In genomic region chr2:90562126-90562670, GRCm38 (mm10) we compare ENCODE assay signal across 13 mouse cellular contexts. TPM values are rescaled to one million over a fixed set of nuclear protein-coding genes. Genes with fewer than 3 reads are reported as not detected.
DNase-seq lines count a peak whose midpoint lies in the region; ATAC-seq and TF ChIP-seq lines count a peak whose summit lies in the region.
"Had no signal": no experiment of that assay in that cellular context is flagged by ENCODE, and none has a peak within 500 bp of the region (broad histone marks: within the 10 kb centered on the region; RNA-seq: fewer than 3 reads in every experiment).

No protein-coding gene starts in this region.

- H3K9ac ChIP-seq in kidney, embryonic 16.5 days (replicated peaks; ENCODE audit: low read length), result no peak overlapping the region
- no peak overlapping the region for H3K9ac ChIP-seq in kidney, embryonic 14.5 days (ENCODE audit: low read depth, low read length)
- H3K9ac ChIP-seq in ES-Bruce4 (ENCODE audit: low read depth, poor library complexity, severe bottlenecking), result no peak overlapping the region
- peak overlapping the region; percentile 46 for H3K9ac ChIP-seq in liver, embryonic 13.5 days
- H3K9ac ChIP-seq: hindbrain, embryonic 12.5 days; lung, embryonic 14.5 days had no signal

- H3K4me3 ChIP-seq in kidney, embryonic 16.5 days (ENCODE audit: low read length), result no peak overlapping the region
- no peak overlapping the region for H3K4me3 ChIP-seq in kidney, embryonic 14.5 days (ENCODE audit: low read length)
- no peak overlapping the region for H3K4me3 ChIP-seq in ES-Bruce4 (ENCODE audit: low read depth, low read length)
- no peak overlapping the region for H3K4me3 ChIP-seq in liver, embryonic 13.5 days (replicated peaks)
- H3K4me3 ChIP-seq: hindbrain, embryonic 12.5 days had no signal

- no peak for TF ChIP-seq POLR2A in ES-Bruce4 (IDR thresholded peaks at IDR 0.05; ENCODE audit: insufficient read depth, low read length)

- TF ChIP-seq CTCF in ES-Bruce4 (IDR thresholded peaks at IDR 0.05; ENCODE audit: low read depth, low read length), result peak; percentile 1

- no peaks in the 10 kb centered on the region for H3K36me3 ChIP-seq in kidney, embryonic 16.5 days (ENCODE audit: insufficient read depth, low read length)
- H3K36me3 ChIP-seq in kidney, embryonic 14.5 days (ENCODE audit: control insufficient read depth, insufficient read depth, low read length), result no peaks in the 10 kb centered on the region
- no peaks in the 10 kb centered on the region for H3K36me3 ChIP-seq in ES-Bruce4 (ENCODE audit: control insufficient read depth, insufficient read depth, low read length, poor library complexity, severe bottlenecking)
- no peaks in the 10 kb centered on the region for H3K36me3 ChIP-seq in liver, embryonic 13.5 days
- H3K36me3 ChIP-seq: hindbrain, embryonic 12.5 days had no signal

- no peak for TF ChIP-seq EP300 in ES-Bruce4 (IDR thresholded peaks at IDR 0.05; ENCODE audit: insufficient read depth, low read depth, low read length)

- no peak for ATAC-seq in kidney, embryonic 16.5 days (ENCODE audit: low FRiP score, low TSS enrichment)
- no peak for ATAC-seq in kidney, embryonic 14.5 days (ENCODE audit: low FRiP score, low TSS enrichment)
- peak; percentile 13 for ATAC-seq in common myeloid progenitor, adult 5-6 weeks (replicated peaks; ENCODE audit: low read depth, poor library complexity, severe bottlenecking)
- ATAC-seq in liver, embryonic 13.5 days (ENCODE audit: low read depth), result no peak
- ATAC-seq in inflammation-experienced regulatory T-cells, adult 6 months, result no peak

- no peaks in the 10 kb centered on the region for H3K9me3 ChIP-seq in kidney, embryonic 16.5 days (ENCODE audit: low read length)
- no peaks in the 10 kb centered on the region for H3K9me3 ChIP-seq in kidney, embryonic 14.5 days (ENCODE audit: control insufficient read depth, low read length)
- no peaks in the 10 kb centered on the region for H3K9me3 ChIP-seq in ES-Bruce4 (replicated peaks; ENCODE audit: control insufficient read depth, insufficient read depth, low read length, poor library complexity, severe bottlenecking)
- H3K9me3 ChIP-seq in liver, embryonic 13.5 days (replicated peaks), result no peaks in the 10 kb centered on the region
- H3K9me3 ChIP-seq: hindbrain, embryonic 12.5 days had no signal

- H3K4me2 ChIP-seq in kidney, embryonic 16.5 days (replicated peaks; ENCODE audit: low read depth, low read length), result no peak overlapping the region
- no peak overlapping the region for H3K4me2 ChIP-seq in kidney, embryonic 14.5 days (replicated peaks; ENCODE audit: low read depth, low read length)
- peak overlapping the region; percentile 19 for H3K4me2 ChIP-seq in liver, embryonic 13.5 days
- H3K4me2 ChIP-seq: hindbrain, embryonic 12.5 days; lung, embryonic 14.5 days had no signal

- no peaks in the 10 kb centered on the region for H3K27me3 ChIP-seq in kidney, embryonic 16.5 days (ENCODE audit: insufficient read depth, low read length)
- H3K27me3 ChIP-seq in kidney, embryonic 14.5 days (ENCODE audit: control insufficient read depth, insufficient read depth, low read length), result no peaks in the 10 kb centered on the region
- H3K27me3 ChIP-seq in ES-Bruce4 (ENCODE audit: control insufficient read depth, insufficient read depth, low read length, poor library complexity, severe bottlenecking), result no peaks in the 10 kb centered on the region
- H3K27me3 ChIP-seq in liver, embryonic 13.5 days, result no peaks in the 10 kb centered on the region
- H3K27me3 ChIP-seq: hindbrain, embryonic 12.5 days had no signal

- no peak for DNase-seq in liver, embryonic 13.5 days
- no peak for DNase-seq in B cell, adult 2 months
- DNase-seq in adrenal gland, adult 2 months, result no peak
- DNase-seq: adrenal gland, postnatal 36 days; cerebellum, adult 11 months; gastrocnemius, postnatal 36 days; lung, embryonic 14.5 days had no signal

- 48% methylated on average over 8 of the region's 8 CpGs for WGBS in kidney, embryonic 16.5 days
- 60% methylated on average over 8 of the region's 8 CpGs for WGBS in kidney, embryonic 14.5 days
- 26% methylated on average over 8 of the region's 8 CpGs for WGBS in liver, embryonic 13.5 days (ENCODE audit: insufficient replicate concordance)

- 0 out of 2 replicates have a peak overlapping the region, but pooled peaks have one; percentile 31 for H3K27ac ChIP-seq in kidney, embryonic 16.5 days (ENCODE audit: low read length)
- no peak overlapping the region for H3K27ac ChIP-seq in kidney, embryonic 14.5 days (ENCODE audit: low read depth, low read length)
- H3K27ac ChIP-seq in ES-Bruce4 (ENCODE audit: insufficient read depth, low read length), result no peak overlapping the region
- H3K27ac ChIP-seq in liver, embryonic 13.5 days, result peak overlapping the region; percentile 100
- H3K27ac ChIP-seq: hindbrain, embryonic 12.5 days had no signal

- H3K4me1 ChIP-seq in kidney, embryonic 16.5 days (ENCODE audit: insufficient read depth, low read length), result peaks cover 16% of the 10 kb centered on the region
- peaks cover 3% of the 10 kb centered on the region; the same call in 1 of the 2 replicates for H3K4me1 ChIP-seq in kidney, embryonic 14.5 days (ENCODE audit: control insufficient read depth, insufficient read depth, low read length)
- peaks cover 5% of the 10 kb centered on the region for H3K4me1 ChIP-seq in ES-Bruce4 (ENCODE audit: control insufficient read depth, insufficient read depth, low read length)
- H3K4me1 ChIP-seq in liver, embryonic 13.5 days (replicated peaks), result peaks cover 98% of the 10 kb centered on the region

RNA-seq across cellular contexts. Expression of gene Ptprj, which starts 18.2 kb away (rescaled TPM):
- 7.0 and 7.4 TPM in 2 replicates for polyA plus RNA-seq in kidney, embryonic 16.5 days (2015; fragmentation: Nextera tagmentation; extraction: Ambion mirVana)
- 7.6 and 10.8 TPM in 2 replicates for polyA plus RNA-seq in kidney, embryonic 14.5 days (2014; fragmentation: Nextera tagmentation; extraction: Ambion mirVana)
- 5.5 and 5.9 TPM in 2 replicates for polyA plus RNA-seq in ES-Bruce4 (2011; ENCODE audit: insufficient read depth, insufficient read length, low read depth, missing spikeins)
- 19.4 and 22.7 TPM in 2 replicates for total RNA-seq in common myeloid progenitor, adult 5-6 weeks (2017)
- 1.7 and 1.9 TPM in 2 replicates for polyA plus RNA-seq in liver, embryonic 13.5 days (2015; fragmentation: Nextera tagmentation; extraction: Ambion mirVana)
- 1 to 10 TPM; 4.2 to 5.4 (median 4.8) TPM for polyA plus RNA-seq in inflammation-experienced regulatory T-cells, adult 6 months (2017; shearing (Covaris generic))
- total RNA-seq in adrenal gland, adult 2 months (2021), result 10 to 100 TPM; 15.2 to 20.6 TPM
- polyA plus RNA-seq in adrenal gland, adult 2 months (2012; rRNA removed), result 2.4 and 2.6 TPM in 2 replicates

Comparison
In these comparisons a context has a peak if more than half of its experiments do, and no peak if none do; other contexts are left out.
1. H3K27ac ChIP-seq: peak in kidney, embryonic 16.5 days (single experiment) and liver, embryonic 13.5 days (single experiment); none in kidney, embryonic 14.5 days (single experiment) and ES-Bruce4 (single experiment).